Mouse (Mus musculus) A20 (cell line): Measurements from ENCODE around the gene Tnc.

Experiments
- DNase-seq: peaks from one replicate; pipeline ENCODE4 v3.0.0-alpha.2; 2011; ENCODE audit warnings: low read depth, low spot score

Tnc gene

GRCm38 (mm10) chr4:64046831-64047493 is at the start of gene Tnc:
TSS of gene Tnc (minus strand) at chr4:64047015.
- DNase-seq = no peak

GRCm38 (mm10) chr4:64094221-64094620 is 47.4 kb upstream of the Tnc start:
- no peak for DNase-seq

GRCm38 (mm10) chr4:64092857-64093256 is 46.0 kb upstream of the Tnc start:
- no peak for DNase-seq

- DNase-seq = no peak
Observed at GRCm38 (mm10) chr4:64089378-64089777, 42.6 kb upstream of the Tnc start.

GRCm38 (mm10) chr4:64087675-64088074 is 40.9 kb upstream of the Tnc start:
- no peak for DNase-seq

- no peak for DNase-seq
Observed at GRCm38 (mm10) chr4:64085993-64086567, 39.3 kb upstream of the Tnc start.

GRCm38 (mm10) chr4:64083858-64084257 is 37.0 kb upstream of the Tnc start:
- no peak for DNase-seq

GRCm38 (mm10) chr4:64078029-64078619 is 31.3 kb upstream of the Tnc start:
- no peak for DNase-seq

GRCm38 (mm10) chr4:64076349-64077025 is 29.7 kb upstream of the Tnc start:
- no peak for DNase-seq

- no peak for DNase-seq
Observed at GRCm38 (mm10) chr4:64074725-64075124, 27.9 kb upstream of the Tnc start.

GRCm38 (mm10) chr4:64067394-64067793 is 20.6 kb upstream of the Tnc start:
- DNase-seq = no peak

- no peak for DNase-seq
Observed at GRCm38 (mm10) chr4:64065266-64065665, 18.5 kb upstream of the Tnc start.

- no peak for DNase-seq
Observed at GRCm38 (mm10) chr4:64058856-64059231, 12.0 kb upstream of the Tnc start.

- no peak for DNase-seq
Observed at GRCm38 (mm10) chr4:64058048-64058855, 11.4 kb upstream of the Tnc start.

- no peak for DNase-seq
Observed at GRCm38 (mm10) chr4:64048177-64048576, 1.4 kb upstream of the Tnc start.

GRCm38 (mm10) chr4:64043893-64044292 is 2.9 kb downstream of the Tnc start:
- no peak for DNase-seq

GRCm38 (mm10) chr4:64043371-64043770 is 3.4 kb downstream of the Tnc start:
- DNase-seq = no peak

- no peak for DNase-seq
Observed at GRCm38 (mm10) chr4:64039091-64039490, 7.7 kb downstream of the Tnc start.

GRCm38 (mm10) chr4:64037513-64037912 is 9.3 kb downstream of the Tnc start:
- no peak for DNase-seq

- no peak for DNase-seq
Observed at GRCm38 (mm10) chr4:64034724-64035123, 12.1 kb downstream of the Tnc start.

GRCm38 (mm10) chr4:64033191-64033590 is 13.6 kb downstream of the Tnc start:
- no peak for DNase-seq

GRCm38 (mm10) chr4:64029486-64029885 is 17.3 kb downstream of the Tnc start:
- DNase-seq = no peak
